Mouse (Mus musculus) megakaryocyte, embryonic 14.5 days (primary cell): ENCODE measurements around the gene Amy2a3.
"Not testable (repeated sequence)": the region's sequence is repeated elsewhere in the genome, so short reads cannot be mapped to it uniquely, and the experiment has no call there.

Source experiments
- FLI1 ChIP-seq: IDR thresholded peaks from 2 replicates; pipeline ENCODE4 v1.6.1; 2012; ENCODE audit warnings: low read length, inconsistent platforms, mixed read lengths
- GATA1 ChIP-seq: IDR thresholded peaks from 3 replicates; pipeline ENCODE4 v1.6.1; 2012; ENCODE audit warnings: mixed read lengths, low read length, inconsistent platforms, borderline replicate concordance

- not testable (repeated sequence) for TF ChIP-seq GATA1, FLI1
Measured at GRCm38 (mm10) chr3:113323952-113324351, at the start of gene Amy2a3.
